In genomic region chr9:75437653-75438385, GRCm38 (mm10) we compare ENCODE assay signal across 8 mouse cellular contexts. TPM values are rescaled to one million over a fixed set of nuclear protein-coding genes. Genes with fewer than 3 reads are reported as not detected.
DNase-seq lines count a peak whose midpoint lies in the region; ATAC-seq and TF ChIP-seq lines count a peak whose summit lies in the region.

No protein-coding gene starts in this region.

- no peak for TF ChIP-seq POLR2A in kidney, adult 2 months (IDR thresholded peaks at IDR 0.05; ENCODE audit: low read depth, low read length)
- TF ChIP-seq POLR2A in CH12.LX (IDR thresholded peaks at IDR 0.05; ENCODE audit: low read depth, low read length) = no peak
- TF ChIP-seq POLR2A in thymus, adult 2 months (IDR thresholded peaks at IDR 0.05; ENCODE audit: control insufficient read depth, extremely low read depth, insufficient read depth, low read length, poor library complexity) = no peak

- H3K27ac ChIP-seq in kidney, adult 2 months (ENCODE audit: insufficient read depth, low read depth, low read length) = no peak overlapping the region
- H3K27ac ChIP-seq in kidney, embryonic 15.5 days = no peak overlapping the region
- no peak overlapping the region for H3K27ac ChIP-seq in CH12.LX (ENCODE audit: insufficient read depth, low read depth)
- H3K27ac ChIP-seq in liver, embryonic 14.5 days = no peak overlapping the region
- no peak overlapping the region for H3K27ac ChIP-seq in thymus, adult 2 months (ENCODE audit: control insufficient read depth, insufficient read depth, low read length)
- no peak overlapping the region for H3K27ac ChIP-seq in forebrain, embryonic 11.5 days (ENCODE audit: low read depth, low read length)

- TF ChIP-seq RAD21 in CH12.LX (IDR thresholded peaks at IDR 0.05; ENCODE audit: low read depth, low read length) = peak; percentile 78

- TF ChIP-seq CTCF in kidney, adult 2 months (conservative IDR thresholded peaks at IDR 0.05; ENCODE audit: insufficient read depth, insufficient read length, low read depth, low read length) = peak; percentile 32; the same call in 1 of the 2 replicates
- TF ChIP-seq CTCF in CH12.LX (conservative IDR thresholded peaks at IDR 0.05 in 1 of 2, IDR thresholded peaks at IDR 0.05 in 1 of 2; ENCODE audit: low read depth in 2 of 2, low read length in 2 of 2) = peak; percentile 49 to 81
- TF ChIP-seq CTCF in liver, embryonic 14.5 days (IDR thresholded peaks at IDR 0.05; ENCODE audit: low read depth) = peak; percentile 62
- no peak for TF ChIP-seq CTCF in thymus, adult 2 months (IDR thresholded peaks at IDR 0.05; ENCODE audit: borderline replicate concordance, control insufficient read depth, extremely low read depth, insufficient read depth, low read length, poor library complexity)

- H3K4me3 ChIP-seq in kidney, adult 2 months (ENCODE audit: insufficient read depth, low read depth, low read length) = no peak overlapping the region
- H3K4me3 ChIP-seq in kidney, embryonic 15.5 days (replicated peaks) = no peak overlapping the region
- no peak overlapping the region for H3K4me3 ChIP-seq in CH12.LX (replicated peaks in 1 of 3; ENCODE audit: low read depth in 2 of 3, low read length in 2 of 3, poor library complexity in 1 of 3)
- H3K4me3 ChIP-seq in liver, embryonic 14.5 days (ENCODE audit: insufficient read depth in 1 of 2, low read depth in 2 of 2, low read length in 2 of 2) = no peak overlapping the region
- no peak overlapping the region for H3K4me3 ChIP-seq in thymus, adult 2 months (ENCODE audit: control insufficient read depth, insufficient read depth, low read length)
- no peak overlapping the region for H3K4me3 ChIP-seq in forebrain, embryonic 11.5 days (ENCODE audit: low read depth, low read length)

- H3K79me2 ChIP-seq in CH12.LX (replicated peaks; ENCODE audit: control insufficient read depth, extremely low read depth, insufficient read depth, poor library complexity, severe bottlenecking) = peaks cover 12% of the 10 kb centered on the region

- no peak for TF ChIP-seq EP300 in CH12.LX (IDR thresholded peaks at IDR 0.05; ENCODE audit: low read length)
- TF ChIP-seq EP300 in liver, embryonic 14.5 days (IDR thresholded peaks at IDR 0.05; ENCODE audit: low read depth) = no peak

- 39% methylated on average over 6 of the region's 6 CpGs for WGBS in kidney, adult 2 months
- 31% methylated on average over 6 of the region's 6 CpGs for WGBS in kidney, embryonic 15.5 days
- 28% methylated on average over 6 of the region's 6 CpGs for WGBS in liver, embryonic 14.5 days (ENCODE audit: insufficient replicate concordance)
- WGBS in thymus, adult 2 months = 55% methylated on average over 6 of the region's 6 CpGs
- 33% methylated on average over 6 of the region's 6 CpGs for WGBS in forebrain, embryonic 11.5 days

- dilution Hi-C loops in CH12.LX (cut with MboI; ENCODE audit: extremely low pct_ligation_motif_present, extremely low pct_unique_long_range_greater_than_20kb, low sequenced_read_pairs) = no loop called here

- H3K9ac ChIP-seq in kidney, embryonic 15.5 days = no peak overlapping the region
- H3K9ac ChIP-seq in CH12.LX (ENCODE audit: insufficient read depth, low read depth) = no peak overlapping the region
- no peak overlapping the region for H3K9ac ChIP-seq in liver, embryonic 14.5 days (replicated peaks)
- H3K9ac ChIP-seq in forebrain, embryonic 11.5 days (ENCODE audit: low read length) = no peak overlapping the region

- no peaks in the 10 kb centered on the region for H3K9me3 ChIP-seq in kidney, embryonic 15.5 days (replicated peaks)
- no peaks in the 10 kb centered on the region for H3K9me3 ChIP-seq in CH12.LX (replicated peaks; ENCODE audit: low read length)
- H3K9me3 ChIP-seq in liver, embryonic 14.5 days (ENCODE audit: control insufficient read depth, low read length) = no peaks in the 10 kb centered on the region
- H3K9me3 ChIP-seq in forebrain, embryonic 11.5 days (ENCODE audit: control insufficient read depth, low read length) = no peaks in the 10 kb centered on the region

- H3K4me2 ChIP-seq in kidney, embryonic 15.5 days = no peak overlapping the region
- no peak overlapping the region for H3K4me2 ChIP-seq in CH12.LX (ENCODE audit: insufficient read depth, low read depth, poor library complexity, severe bottlenecking)
- no peak overlapping the region for H3K4me2 ChIP-seq in liver, embryonic 14.5 days (ENCODE audit: low read depth)
- no peak overlapping the region for H3K4me2 ChIP-seq in forebrain, embryonic 11.5 days (ENCODE audit: low read depth, low read length, severe bottlenecking)

- no peak for ATAC-seq in kidney, embryonic 15.5 days (replicated peaks; ENCODE audit: low FRiP score)
- ATAC-seq in liver, embryonic 14.5 days (ENCODE audit: insufficient read depth) = no peak
- no peak for ATAC-seq in forebrain, embryonic 11.5 days (replicated peaks; ENCODE audit: low FRiP score)

- in situ Hi-C loops in CH12.LX (cut with MboI; ENCODE audit: low pct_ligation_motif_present, low pct_unique_long_range_greater_than_20kb, low sequenced_read_pairs) = loop anchor here (10.0 kb wide), 1 partner anchor 123 kb away; no protein-coding TSS in a partner anchor

- H3K4me1 ChIP-seq in kidney, adult 2 months (ENCODE audit: control insufficient read depth, insufficient read depth, low read length) = peaks cover 7% of the 10 kb centered on the region; the same call in 1 of the 2 replicates
- peaks cover 19% of the 10 kb centered on the region for H3K4me1 ChIP-seq in kidney, embryonic 15.5 days
- H3K4me1 ChIP-seq in CH12.LX (ENCODE audit: control insufficient read depth in 1 of 2, insufficient read depth in 2 of 2) = peaks cover 14 to 50% of the 10 kb centered on the region in 2 experiments
- H3K4me1 ChIP-seq in liver, embryonic 14.5 days (replicated peaks; ENCODE audit: control insufficient read depth in 2 of 2, insufficient read depth in 2 of 2, low read length in 1 of 2) = peaks cover 7 to 9% of the 10 kb centered on the region in 2 experiments
- peaks cover 29% of the 10 kb centered on the region for H3K4me1 ChIP-seq in thymus, adult 2 months (replicated peaks; ENCODE audit: control insufficient read depth, insufficient read depth, low read length)
- H3K4me1 ChIP-seq in forebrain, embryonic 11.5 days (replicated peaks; ENCODE audit: control insufficient read depth, insufficient read depth, low read length) = peaks cover 6% of the 10 kb centered on the region

- no peaks in the 10 kb centered on the region for H3K36me3 ChIP-seq in kidney, adult 2 months (ENCODE audit: control insufficient read depth, insufficient read depth, low read length)
- no peaks in the 10 kb centered on the region for H3K36me3 ChIP-seq in kidney, embryonic 15.5 days
- H3K36me3 ChIP-seq in CH12.LX (replicated peaks in 1 of 2; ENCODE audit: control insufficient read depth in 1 of 2, insufficient read depth in 1 of 2, low read length in 1 of 2) = no peaks in the 10 kb centered on the region
- H3K36me3 ChIP-seq in liver, embryonic 14.5 days (replicated peaks; ENCODE audit: control insufficient read depth, insufficient read depth, low read depth) = no peaks in the 10 kb centered on the region
- no peaks in the 10 kb centered on the region for H3K36me3 ChIP-seq in thymus, adult 2 months (ENCODE audit: control insufficient read depth, insufficient read depth, low read length)
- H3K36me3 ChIP-seq in forebrain, embryonic 11.5 days (ENCODE audit: control insufficient read depth, insufficient read depth, low read length) = no peaks in the 10 kb centered on the region

- peak; percentile 61 for DNase-seq in kidney, adult 2 months
- DNase-seq in CH12.LX (ENCODE audit: extremely low read depth) (peak; percentile 82), ZHBTc4 (ENCODE audit: low read depth, low spot score) (peak; percentile 94)
- peak; percentile 22 to 42 (median 28) for DNase-seq in liver, embryonic 14.5 days (ENCODE audit: low read depth in 3 of 3, low spot score in 3 of 3)
- peak; percentile 72 for DNase-seq in thymus, adult 2 months
- no peak for DNase-seq in urinary bladder, postnatal 25 days (ENCODE audit: low spot score)
- no peak for DNase-seq in forebrain, embryonic 11.5 days (ENCODE audit: low spot score)

- H3K27me3 ChIP-seq in kidney, adult 2 months (replicated peaks; ENCODE audit: control insufficient read depth, insufficient read depth, low read length) = no peaks in the 10 kb centered on the region
- no peaks in the 10 kb centered on the region for H3K27me3 ChIP-seq in kidney, embryonic 15.5 days
- H3K27me3 ChIP-seq in CH12.LX (replicated peaks) = no peaks in the 10 kb centered on the region
- no peaks in the 10 kb centered on the region for H3K27me3 ChIP-seq in liver, embryonic 14.5 days (ENCODE audit: control insufficient read depth, insufficient read depth, low read length)
- H3K27me3 ChIP-seq in thymus, adult 2 months (ENCODE audit: control insufficient read depth, insufficient read depth, low read length) = no peaks in the 10 kb centered on the region
- H3K27me3 ChIP-seq in forebrain, embryonic 11.5 days (ENCODE audit: control insufficient read depth, insufficient read depth, low read length) = no peaks in the 10 kb centered on the region

TF ChIP-seq in CH12.LX, 34 proteins besides CTCF, POLR2A, EP300 and RAD21 (continues in another document):
- TF ChIP-seq E2F4 (IDR thresholded peaks at IDR 0.05; ENCODE audit: insufficient replicate concordance, low read depth, low read length) = no peak
- peak; percentile 61; the same call in 1 of the 2 replicates for TF ChIP-seq MXI1 (IDR thresholded peaks at IDR 0.05; ENCODE audit: low read depth, low read length)
- TF ChIP-seq ELF1 (IDR thresholded peaks at IDR 0.05; ENCODE audit: low read depth, low read length) = 0 out of 2 replicates have a peak, but pooled peaks have one; percentile 8

RNA-seq across cellular contexts. Expression of gene Leo1, which starts 3.5 kb away (rescaled TPM):
- 2.5 and 3.3 TPM in 2 replicates for polyA plus RNA-seq in kidney, adult 2 months (2012; rRNA removed)
- 42.9 and 43.4 TPM in 2 replicates for polyA plus RNA-seq in kidney, embryonic 15.5 days (2015; fragmentation: Nextera tagmentation; extraction: Ambion mirVana)
- total RNA-seq in CH12.LX (2012; rRNA removed) (49.9 and 59.7 TPM in 2 replicates), CH12.LX (2014; rRNA removed) (43.1 and 46.7 TPM in 2 replicates)
- polyA plus RNA-seq in CH12.LX (2012; ENCODE audit: insufficient read length, low read depth) = 60.7 and 73.4 TPM in 2 replicates
- polyA plus RNA-seq in liver, embryonic 14.5 days (2012; rRNA removed) = 4.5 and 8.2 TPM in 2 replicates
- polyA plus RNA-seq in liver, embryonic 14.5 days (2014; fragmentation: Nextera tagmentation; extraction: Ambion mirVana) = 10.8 and 14.1 TPM in 2 replicates
- polyA plus RNA-seq in thymus, adult 2 months (2012; rRNA removed) = 6.7 and 9.0 TPM in 2 replicates
- polyA plus RNA-seq in forebrain, embryonic 11.5 days (2014; fragmentation: Nextera tagmentation; extraction: Ambion mirVana) = 52.6 and 52.8 TPM in 2 replicates

RNA-seq across cellular contexts. Expression of gene Mapk6, which starts 28.0 kb away (rescaled TPM):
- 11.5 and 12.7 TPM in 2 replicates for polyA plus RNA-seq in kidney, adult 2 months (2012; rRNA removed)
- polyA plus RNA-seq in kidney, embryonic 15.5 days (2015; fragmentation: Nextera tagmentation; extraction: Ambion mirVana) = 59.6 and 66.9 TPM in 2 replicates
- 34.2 and 41.0 TPM in 2 replicates for total RNA-seq in CH12.LX (2012; rRNA removed)
- total RNA-seq in CH12.LX (2014; rRNA removed) = 20.9 and 23.3 TPM in 2 replicates
- 53.5 and 62.2 TPM in 2 replicates for polyA plus RNA-seq in CH12.LX (2012; ENCODE audit: insufficient read length, low read depth)
- 7.7 and 9.3 TPM in 2 replicates for polyA plus RNA-seq in liver, embryonic 14.5 days (2012; rRNA removed)
- 17.1 and 20.2 TPM in 2 replicates for polyA plus RNA-seq in liver, embryonic 14.5 days (2014; fragmentation: Nextera tagmentation; extraction: Ambion mirVana)
- polyA plus RNA-seq in thymus, adult 2 months (2012; rRNA removed) = 31.7 and 38.4 TPM in 2 replicates
- polyA plus RNA-seq in forebrain, embryonic 11.5 days (2014; fragmentation: Nextera tagmentation; extraction: Ambion mirVana) = 179 and 181 TPM in 2 replicates

Comparison
In these comparisons a context has a peak if more than half of its experiments do, and no peak if none do; other contexts are left out.
1. DNase-seq: peak in kidney, adult 2 months (single experiment), CH12.LX (single experiment), ZHBTc4 (single experiment), liver, embryonic 14.5 days (3 of 3) and thymus, adult 2 months (single experiment); none in urinary bladder, postnatal 25 days (single experiment) and forebrain, embryonic 11.5 days (single experiment).